Mouse (Mus musculus) liver, embryonic 14.5 days (tissue): Measurements from ENCODE around the gene Tada2b.

Experiments used
- CTCF ChIP-seq: IDR thresholded peaks from 2 replicates; pipeline ENCODE4 v1.5.1; 2016; ENCODE audit warnings: antibody characterized with exemption, low read depth, control low read depth
- EP300 ChIP-seq: IDR thresholded peaks from 2 replicates; pipeline ENCODE4 v1.6.1; 2016; ENCODE audit warnings: antibody characterized with exemption, low read depth

GRCm38 (mm10) chr5:36505643-36506042 lies 21.6 kb upstream of the Tada2b start:
- TF ChIP-seq CTCF, result no peak
- TF ChIP-seq EP300, result no peak
